Mouse (Mus musculus) B cell, adult 2 months (primary cell): Measurements from ENCODE around the gene Rab8b.
"Not testable (repeated sequence)": the region's sequence is repeated elsewhere in the genome, so short reads cannot be mapped to it uniquely, and the experiment has no call there.

Experiments
- DNase-seq, 2 experiments: peaks; one replicate each; pipeline ENCODE4 v3.0.0; 2022

The Rab8b gene

GRCm38 (mm10) chr9:66833851-66834250 lies 85.6 kb downstream of the Rab8b start:
- peak in 1 of 2 experiments; percentile 5 for DNase-seq

DNA sequence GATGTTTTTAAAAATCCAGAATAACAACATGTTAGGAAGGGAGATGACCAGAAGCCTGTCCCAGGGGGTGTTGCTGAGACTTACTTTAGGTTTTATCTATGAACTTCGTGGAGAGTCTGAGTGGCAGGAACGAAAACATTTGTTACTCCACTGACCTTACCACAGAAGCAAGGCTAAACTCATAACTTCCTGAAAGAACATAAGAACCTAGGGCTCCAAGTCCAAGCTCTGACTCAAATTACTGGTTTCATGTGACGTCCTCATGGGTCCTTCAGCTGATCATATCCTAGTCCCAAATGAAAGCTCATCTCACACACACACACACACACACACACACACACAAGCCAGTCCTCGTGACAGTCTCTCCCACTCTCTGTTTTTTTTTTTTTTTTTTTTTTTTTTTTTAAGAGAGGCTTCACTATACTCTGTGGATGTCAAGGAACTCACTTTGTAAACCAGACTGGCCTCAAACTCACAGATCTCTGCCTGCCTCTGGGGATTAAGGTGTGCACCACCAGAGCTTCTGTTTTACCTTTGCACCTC lies 87.0 kb downstream of the Rab8b start:
- DNase-seq: peak in 1 of 2 experiments; percentile 12

- DNase-seq: peak; percentile 42 to 51
Measured at GRCm38 (mm10) chr9:66825990-66826389, 93.5 kb downstream of the Rab8b start.

GRCm38 (mm10) chr9:66822255-66822654 lies 97.2 kb downstream of the Rab8b start:
- DNase-seq: peak; percentile 23 to 25

DNA sequence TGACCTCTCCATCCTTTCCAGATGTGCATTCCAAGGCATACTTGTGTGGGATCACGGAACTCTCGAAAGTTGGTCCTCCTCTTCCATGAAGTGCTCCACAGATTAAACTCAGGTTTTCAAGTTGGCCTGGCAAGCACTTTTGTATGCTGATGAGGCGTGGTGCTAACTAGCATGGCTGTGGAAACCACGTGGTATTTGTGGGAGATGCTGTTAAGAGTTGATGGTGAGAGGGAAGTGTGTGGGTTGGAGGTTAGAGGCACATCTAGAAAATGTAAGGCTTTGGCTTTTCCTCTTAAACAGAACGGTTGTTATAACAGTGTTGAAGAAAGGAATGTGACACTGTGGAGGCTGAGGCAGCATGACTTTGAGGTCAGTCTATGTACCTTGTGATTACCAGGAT lies 98.5 kb downstream of the Rab8b start:
- DNase-seq: no peak

DNA sequence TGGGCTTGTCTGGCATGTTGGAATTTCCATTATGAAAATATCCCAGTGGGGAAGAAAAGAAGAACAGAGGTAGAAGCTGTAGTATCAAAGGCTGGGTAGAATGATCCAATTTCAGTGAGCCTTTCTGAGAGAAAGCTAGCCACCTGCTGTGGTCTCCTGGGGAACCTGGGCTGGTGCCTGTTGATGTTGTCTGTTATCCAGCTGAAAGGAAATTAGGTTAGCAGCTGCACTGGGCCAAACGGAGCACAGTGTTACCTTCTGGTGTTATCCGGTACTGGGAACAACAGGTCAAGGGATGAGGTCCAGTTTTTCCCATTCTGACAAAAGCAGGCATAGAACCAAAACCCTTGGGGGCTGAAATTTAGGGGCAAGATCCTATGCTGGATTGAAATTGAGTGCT lies 106.1 kb downstream of the Rab8b start:
- no peak for DNase-seq

DNA sequence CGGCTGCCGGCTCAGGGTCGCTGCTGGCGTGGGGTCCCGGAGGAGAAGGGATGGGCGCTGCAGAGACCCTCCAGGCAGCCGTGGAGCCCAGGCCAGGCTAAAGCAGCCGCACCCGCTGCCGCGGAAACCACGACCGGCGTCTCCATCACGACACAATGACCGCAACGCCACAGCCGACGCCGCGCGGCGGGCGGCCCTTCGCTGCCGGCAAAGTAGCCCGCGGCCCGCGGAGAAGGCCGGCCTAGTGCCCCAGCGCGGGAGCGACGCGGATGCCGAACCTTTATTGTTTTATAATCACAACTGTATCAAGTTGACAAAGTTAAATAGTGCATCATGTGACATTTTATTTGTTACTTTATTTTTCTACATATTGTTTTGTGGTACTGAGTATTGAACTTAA lies 113.5 kb downstream of the Rab8b start:
- not testable (repeated sequence) for DNase-seq

GRCm38 (mm10) chr9:66801947-66802346 lies 117.5 kb downstream of the Rab8b start:
- no peak for DNase-seq

DNA sequence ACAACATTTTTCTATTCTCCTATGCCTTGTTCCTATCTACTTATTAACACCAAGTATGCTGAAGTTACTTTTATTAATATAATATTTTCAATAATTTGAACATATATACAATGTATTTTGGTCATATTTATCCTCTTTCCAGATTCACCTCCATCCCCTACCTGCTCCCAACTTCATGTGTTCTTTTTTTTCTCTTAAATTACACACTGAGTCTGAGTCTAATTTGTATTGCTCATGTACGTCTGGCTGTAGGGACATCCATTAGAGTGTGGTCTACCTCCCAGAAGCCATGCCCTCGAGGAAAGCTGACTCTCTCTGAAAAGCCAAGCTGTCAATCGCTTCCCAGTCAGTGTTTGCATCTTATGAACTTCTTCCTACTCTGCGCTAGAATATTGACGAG lies 122.7 kb downstream of the Rab8b start, which contains the start of gene Gm10647:
TSS of gene Gm10647 (plus strand) at position 301 of the 400 bp plus-strand sequence.
- no peak for DNase-seq

DNA sequence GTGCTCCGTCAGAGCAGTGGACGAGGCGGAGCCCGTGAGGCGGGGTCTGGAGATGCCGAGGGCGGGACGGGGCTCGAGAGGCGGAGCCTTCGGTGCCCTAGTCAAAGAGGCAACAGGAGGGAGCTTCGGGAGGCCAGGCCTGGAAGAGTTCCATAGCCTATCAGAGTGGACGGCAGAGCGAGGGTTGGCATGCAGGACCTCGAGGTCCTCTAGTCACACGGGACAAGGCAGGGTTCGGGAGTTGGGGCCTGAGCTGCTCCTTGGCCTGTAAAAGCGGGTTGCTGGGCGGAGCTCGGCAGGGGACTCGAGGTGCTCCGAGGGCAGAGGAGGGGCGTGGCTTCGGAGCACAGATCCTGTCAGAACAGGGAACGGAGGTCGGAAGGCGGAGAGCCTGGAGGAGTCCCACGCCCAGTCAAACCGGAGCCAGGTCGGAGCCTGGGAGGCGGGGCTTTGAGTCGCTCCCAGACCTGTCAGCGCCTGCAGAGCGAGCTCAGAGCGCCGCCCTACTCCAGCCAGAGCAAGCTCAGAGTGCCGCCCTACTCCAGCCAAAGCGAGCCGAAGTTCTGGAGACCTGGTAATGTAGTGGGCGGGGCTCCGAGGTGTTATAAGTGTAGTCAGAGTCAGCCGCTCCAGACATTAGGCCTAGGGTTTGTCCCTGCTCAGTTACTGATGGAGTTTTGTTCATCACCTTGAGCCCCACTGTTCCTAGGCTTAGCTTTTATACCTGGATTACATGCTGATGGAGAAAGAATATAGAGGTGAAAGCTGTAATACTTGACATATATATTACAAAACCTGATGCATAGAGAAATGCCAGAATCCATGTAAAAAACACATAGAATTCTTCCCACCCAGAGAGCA lies 123.8 kb downstream of the Rab8b start, which contains the start of gene Aph1b:
TSS of gene Aph1b (minus strand) at position 27 of the 861 bp plus-strand sequence.
- DNase-seq: peak; percentile 91

GRCm38 (mm10) chr9:66794629-66795463 lies 124.6 kb downstream of the Rab8b start:
- no peak for DNase-seq
